Mouse (Mus musculus) retina, postnatal 1 day (tissue): Measurements from ENCODE around the gene Gm19668.
"Not testable (repeated sequence)": the region's sequence is repeated elsewhere in the genome, so short reads cannot be mapped to it uniquely, and the experiment has no call there.

Experiments used
- DNase-seq: peaks from one replicate; pipeline ENCODE4 v3.0.0-alpha.2; 2012

The Gm19668 gene

GRCm38 (mm10) chr10:77798921-77799508 lies at the start of gene Gm19668:
Gene Gm19668 (minus strand): TSS chr10:77799133.
- DNase-seq: peak; percentile 51

GRCm38 (mm10) chr10:77847538-77847937 lies 48.6 kb upstream of the Gm19668 start:
- no peak for DNase-seq

DNA sequence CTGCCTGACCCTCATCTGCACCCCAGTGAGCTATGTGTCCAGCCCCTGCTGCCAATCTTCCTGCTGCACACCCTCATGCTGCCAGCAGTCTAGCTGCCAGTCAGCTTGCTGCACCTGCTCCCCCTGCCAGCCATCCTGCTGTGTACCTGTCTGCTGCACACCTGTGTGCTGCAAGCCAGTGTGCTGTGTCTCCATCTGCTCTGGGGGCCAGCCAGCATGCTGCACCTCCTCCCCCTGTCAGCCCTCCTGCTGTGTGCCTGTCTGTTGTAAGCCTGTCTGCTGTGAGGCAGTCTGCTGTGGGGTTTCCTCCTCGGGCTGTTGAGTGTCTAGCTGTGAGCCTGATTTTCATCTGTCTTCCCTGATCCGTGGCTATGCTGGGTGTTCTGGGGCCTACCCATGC lies 48.0 kb upstream of the Gm19668 start:
- DNase-seq: peak; percentile 5

GRCm38 (mm10) chr10:77846503-77846902 lies 47.6 kb upstream of the Gm19668 start, which contains the start of gene Gm36176:
Gene Gm36176 (plus strand): TSS chr10:77846803.
- DNase-seq: no peak

- DNase-seq: no peak
Measured at GRCm38 (mm10) chr10:77839006-77839405, 40.1 kb upstream of the Gm19668 start.

GRCm38 (mm10) chr10:77835647-77836046 lies 36.7 kb upstream of the Gm19668 start, which contains the start of gene Krtap10-10:
Gene Krtap10-10 (plus strand): TSS chr10:77835947.
- no peak for DNase-seq

DNA sequence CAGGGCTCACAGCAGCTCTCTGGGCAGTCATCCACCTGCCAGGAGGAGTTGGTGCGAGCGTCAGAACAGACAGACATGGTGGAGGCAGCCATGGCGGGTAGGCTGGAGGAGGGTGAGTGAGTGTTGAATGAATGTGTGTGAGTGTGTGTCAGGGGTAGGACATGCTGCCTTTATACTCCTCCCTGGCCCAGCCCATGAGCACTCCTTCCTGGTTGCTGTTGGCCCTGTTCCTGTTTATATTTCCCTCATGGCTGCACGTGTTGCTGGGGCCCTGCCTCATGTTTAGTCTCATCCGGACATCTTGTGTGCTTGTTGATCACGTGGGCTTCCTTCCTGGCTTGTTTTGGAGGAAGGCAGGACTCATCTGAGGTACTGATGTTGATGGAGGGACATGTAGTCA lies 28.0 kb upstream of the Gm19668 start, which contains the start of gene Krtap10-4:
Gene Krtap10-4, minus strand, starts transcription at position 145 of the 400 bp plus-strand sequence.
- no peak for DNase-seq

DNA sequence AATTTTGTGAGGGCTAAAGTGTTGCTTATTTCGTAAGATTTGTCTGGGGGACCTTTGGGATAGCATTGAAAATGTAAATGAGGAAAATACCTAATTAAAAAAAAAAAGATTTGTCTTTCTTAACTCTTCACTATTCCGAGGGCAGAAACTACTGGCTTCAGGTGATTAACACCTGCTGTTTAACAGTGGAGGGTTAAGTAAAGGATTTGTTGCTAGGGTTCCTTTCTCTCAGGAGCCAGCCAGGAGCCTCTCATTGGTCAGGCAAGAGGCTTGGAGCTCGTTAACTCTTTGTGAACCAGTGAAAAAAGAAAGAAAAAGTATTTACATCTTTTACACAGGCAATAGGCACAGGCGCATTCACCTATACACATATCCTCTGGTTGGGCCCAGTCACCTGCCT lies 20.3 kb upstream of the Gm19668 start:
- DNase-seq: no peak

DNA sequence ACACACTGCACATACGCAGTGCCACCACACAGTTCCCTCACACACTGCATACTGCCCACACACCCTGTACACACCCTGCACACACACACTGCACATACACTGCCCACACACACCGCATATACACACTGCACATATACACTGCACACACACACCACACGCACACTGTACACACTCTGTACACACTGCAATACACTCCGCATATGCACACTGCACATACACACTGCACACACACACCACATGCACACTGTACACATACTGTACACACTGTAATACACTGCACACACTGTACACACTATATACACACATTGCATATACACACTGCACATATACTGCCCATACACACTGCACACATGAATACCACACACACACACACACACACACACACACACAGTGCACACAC lies 19.6 kb upstream of the Gm19668 start:
- no peak for DNase-seq

DNA sequence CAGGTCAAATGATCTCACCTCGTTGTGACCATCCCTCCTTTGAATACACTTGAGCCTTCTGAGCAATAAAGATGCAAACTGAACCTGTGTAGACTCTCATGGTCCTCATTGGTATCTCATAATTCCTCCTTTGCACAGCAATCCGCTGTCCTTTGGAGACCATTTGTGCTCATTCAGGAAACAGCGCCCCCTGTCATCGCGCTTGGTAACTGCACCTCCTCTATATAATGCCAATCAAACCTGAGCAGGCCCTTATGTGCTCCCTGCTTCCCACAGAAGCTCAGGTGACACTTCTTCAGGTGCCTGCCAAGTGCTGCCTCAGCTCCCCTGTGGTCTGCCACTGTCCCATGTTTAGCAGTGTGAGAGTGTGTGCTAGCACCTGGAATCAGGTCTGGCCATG lies 16.6 kb upstream of the Gm19668 start:
- peak; percentile 45 for DNase-seq

GRCm38 (mm10) chr10:77814382-77814781 lies 15.4 kb upstream of the Gm19668 start, which contains the start of gene Gm2696:
Gene Gm2696 (plus strand): TSS chr10:77814682.
- no peak for DNase-seq

DNA sequence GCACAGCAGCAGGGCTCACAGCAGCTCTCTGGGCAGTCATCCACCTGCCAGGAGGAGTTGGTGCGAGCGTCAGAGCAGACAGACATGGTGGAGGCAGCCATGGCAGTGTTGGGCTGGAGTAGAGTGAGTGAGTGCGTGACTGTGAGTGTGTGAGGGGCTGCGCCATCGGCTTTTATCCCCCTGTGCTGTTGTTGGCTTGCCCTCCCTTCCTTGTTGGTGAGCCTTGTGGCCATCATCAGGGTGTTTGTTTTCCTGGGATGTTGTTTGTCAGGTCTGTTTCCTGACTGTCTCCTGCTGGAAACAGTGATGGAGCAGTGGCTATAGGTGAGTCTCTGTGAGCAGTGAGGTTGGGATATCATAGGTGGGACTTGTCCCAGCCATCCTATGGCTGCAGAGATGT lies 12.8 kb upstream of the Gm19668 start, which contains the start of gene Gm9507:
Gene Gm9507, minus strand, starts transcription at position 101 of the 400 bp plus-strand sequence.
- DNase-seq: no peak

GRCm38 (mm10) chr10:77804095-77804494 lies 5.2 kb upstream of the Gm19668 start:
- DNase-seq: no peak

DNA sequence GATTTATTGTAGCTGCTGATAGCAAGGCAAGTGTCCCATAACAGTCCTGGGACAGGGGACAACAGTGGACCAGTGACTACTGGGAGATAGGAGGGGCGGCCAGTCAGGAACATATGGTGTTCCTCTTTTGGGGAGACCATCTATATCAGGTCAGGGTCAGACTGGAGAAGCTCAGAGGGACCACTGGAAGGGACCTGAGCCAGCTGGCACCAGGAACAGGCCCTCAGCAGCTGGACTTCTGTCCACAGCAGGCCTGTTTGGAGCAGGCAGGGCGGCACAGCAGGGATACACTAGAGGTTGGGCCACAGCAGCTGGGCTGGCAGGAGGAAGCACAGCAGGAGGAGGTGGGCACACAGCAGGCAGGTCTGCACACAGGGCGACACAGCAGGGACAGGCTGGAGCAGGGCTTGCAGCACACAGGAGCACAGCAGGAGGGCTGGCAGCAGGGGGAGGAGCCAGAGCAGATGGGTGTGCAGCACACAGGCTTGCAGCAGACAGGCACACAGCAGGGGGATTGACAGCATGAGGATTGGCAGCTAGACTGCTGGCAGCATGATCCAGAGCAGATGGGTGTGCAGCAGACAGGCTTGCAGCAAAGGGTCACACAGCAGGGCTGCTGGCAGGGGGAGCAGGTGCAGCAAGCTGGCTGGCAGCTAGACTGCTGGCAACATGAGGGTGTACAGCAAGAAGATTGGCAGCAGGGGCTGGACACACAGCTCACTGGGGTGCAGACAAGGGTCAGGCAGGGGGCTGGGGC lies 591 bp downstream of the Gm19668 start:
- not testable (repeated sequence) for DNase-seq

DNA sequence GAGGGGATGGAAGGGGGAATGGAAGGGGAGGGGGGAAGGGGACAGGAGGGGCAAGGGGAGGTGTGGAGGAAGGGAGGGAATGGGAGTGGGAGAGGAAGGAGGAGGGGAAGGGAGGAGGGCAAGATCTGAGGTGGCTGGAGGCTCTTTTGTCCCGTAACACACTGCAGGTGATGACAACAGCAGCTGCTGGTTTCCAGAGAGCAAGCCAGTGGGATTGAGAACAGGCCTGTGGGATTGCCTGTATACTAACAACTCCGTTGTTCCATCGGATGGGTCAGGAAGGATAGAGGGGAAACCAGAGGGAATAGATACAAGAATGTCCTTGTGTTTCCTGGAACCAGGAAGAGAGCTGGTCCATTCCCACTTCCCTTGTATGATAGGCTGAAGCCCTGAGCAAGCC lies 1.3 kb downstream of the Gm19668 start:
- peak; percentile 39 for DNase-seq

- no peak for DNase-seq
Measured at GRCm38 (mm10) chr10:77794976-77795375, 4.0 kb downstream of the Gm19668 start, which contains the start of gene Gm9639. Gene Gm9639 (minus strand): TSS chr10:77795076.

DNA sequence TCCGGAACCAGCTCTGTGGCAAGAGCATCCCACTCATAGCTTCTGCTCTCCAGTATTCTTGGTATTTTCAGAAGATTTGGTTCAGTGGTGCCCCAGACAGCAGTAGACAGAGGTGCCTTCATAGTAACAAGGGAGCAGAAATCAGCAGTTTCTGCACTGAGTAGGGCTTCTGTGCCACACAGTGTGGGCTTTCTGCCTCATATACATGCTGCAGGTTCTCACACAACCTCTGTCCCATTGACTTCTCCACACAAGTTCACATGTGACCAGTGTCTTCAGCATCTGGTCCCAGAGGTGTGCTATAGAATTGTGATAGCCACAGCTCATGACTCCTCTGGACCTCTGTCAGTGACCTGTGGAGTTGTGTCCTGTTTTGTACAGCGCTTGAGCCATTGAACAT lies 10.3 kb downstream of the Gm19668 start:
- DNase-seq: no peak

- DNase-seq: not testable (repeated sequence)
Measured at GRCm38 (mm10) chr10:77787876-77788275, 11.1 kb downstream of the Gm19668 start, which contains the start of gene Gm7137. Gene Gm7137 (minus strand): TSS chr10:77788200.

- not testable (repeated sequence) for DNase-seq
Measured at GRCm38 (mm10) chr10:77783396-77783795, 15.5 kb downstream of the Gm19668 start.

DNA sequence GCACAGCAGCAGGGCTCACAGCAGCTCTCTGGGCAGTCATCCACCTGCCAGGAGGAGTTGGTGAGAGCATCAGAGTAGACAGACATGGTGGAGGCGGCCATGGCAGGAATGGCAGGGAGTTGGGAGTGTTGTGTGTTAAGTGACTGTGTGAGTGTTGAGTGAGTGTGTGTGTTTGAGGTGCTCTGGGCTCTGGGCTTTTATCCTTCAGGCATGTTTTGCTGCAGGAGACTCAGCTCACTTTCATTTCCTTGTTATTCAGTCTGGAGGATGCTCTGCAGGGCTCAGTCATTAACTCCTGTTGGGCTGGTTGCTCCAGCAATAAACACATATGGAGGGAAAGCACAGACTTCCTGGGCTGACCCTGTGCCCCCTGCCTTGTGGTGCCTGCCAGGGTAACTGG lies 16.5 kb downstream of the Gm19668 start, which contains the start of gene Gm3250:
Gene Gm3250, minus strand, starts transcription at position 101 of the 400 bp plus-strand sequence.
- DNase-seq: not testable (repeated sequence)

GRCm38 (mm10) chr10:77776844-77777243 lies 22.1 kb downstream of the Gm19668 start, which contains the start of gene Gm7138:
Gene Gm7138 (minus strand): TSS chr10:77776944.
- not testable (repeated sequence) for DNase-seq

DNA sequence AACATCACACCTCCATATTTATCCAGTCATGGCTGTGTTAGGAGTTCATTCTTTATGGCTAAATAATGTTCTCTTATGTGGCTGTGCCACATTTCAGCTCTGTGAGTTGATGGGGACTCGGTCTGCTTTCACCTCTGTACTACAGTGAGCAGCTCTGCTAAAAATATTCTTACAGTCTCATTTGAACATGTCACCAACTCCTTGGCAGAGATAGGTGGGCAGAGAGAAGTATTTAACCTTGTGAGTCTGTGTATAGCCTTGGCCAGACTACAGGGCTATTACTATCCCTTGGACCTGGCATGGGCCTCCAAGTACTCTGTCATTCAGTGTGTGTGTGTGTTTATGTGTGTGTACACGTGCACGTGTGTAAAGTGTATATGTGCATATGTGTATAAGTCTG lies 26.8 kb downstream of the Gm19668 start:
- not testable (repeated sequence) for DNase-seq

GRCm38 (mm10) chr10:77771225-77771624 lies 27.7 kb downstream of the Gm19668 start, which contains the start of gene Gm3238:
Gene Gm3238 (minus strand): TSS chr10:77771325.
- DNase-seq: not testable (repeated sequence)
